Mouse (Mus musculus): ENCODE data around the gene Ptprr.

Gene Ptprr

GRCm38 (mm10) chr10:116266561-116267433 is 248.8 kb downstream of the Ptprr start:
- peak; percentile 83 to 84 for DNase-seq (ENCODE audit: low spot score in 2 of 2)

GRCm38 (mm10) chr10:116267434-116267822 is 249.4 kb downstream of the Ptprr start:
- no peak for DNase-seq (ENCODE audit: low spot score in 2 of 2)

GRCm38 (mm10) chr10:116268343-116268742 is 250.3 kb downstream of the Ptprr start:
- DNase-seq (ENCODE audit: low spot score in 2 of 2), result no peak

GRCm38 (mm10) chr10:116270646-116271469 is 252.8 kb downstream of the Ptprr start:
- DNase-seq (ENCODE audit: low spot score in 2 of 2), result peak in 1 of 2 experiments; percentile 21

- no peak for DNase-seq (ENCODE audit: low spot score in 2 of 2)
These were observed 253.5 kb downstream of the Ptprr start for GRCm38 (mm10) chr10:116271470-116271915.

GRCm38 (mm10) chr10:116272156-116272555 is 254.1 kb downstream of the Ptprr start:
- DNase-seq (ENCODE audit: low spot score in 2 of 2), result no peak

GRCm38 (mm10) chr10:116275280-116275679 is 257.3 kb downstream of the Ptprr start, which contains the start of gene Ptprb:
Gene Ptprb (plus strand): TSS chr10:116275523.
- DNase-seq (ENCODE audit: low spot score in 2 of 2), result peak in 1 of 2 experiments; percentile 36

- no peak for DNase-seq (ENCODE audit: low spot score in 2 of 2)
These were observed 268.8 kb downstream of the Ptprr start for GRCm38 (mm10) chr10:116286697-116287344.

- peak; percentile 56 to 77 for DNase-seq (ENCODE audit: low spot score in 2 of 2)
These were observed 270.1 kb downstream of the Ptprr start for GRCm38 (mm10) chr10:116288130-116288529.

- DNase-seq (ENCODE audit: low spot score in 2 of 2), result no peak
These were observed 272.5 kb downstream of the Ptprr start for GRCm38 (mm10) chr10:116290483-116290882.

GRCm38 (mm10) chr10:116291153-116291755 is 273.2 kb downstream of the Ptprr start:
- no peak for DNase-seq (ENCODE audit: low spot score in 2 of 2)

GRCm38 (mm10) chr10:116296439-116296838 is 278.4 kb downstream of the Ptprr start:
- no peak for DNase-seq (ENCODE audit: low spot score in 2 of 2)

GRCm38 (mm10) chr10:116297854-116298253 is 279.8 kb downstream of the Ptprr start:
- peak in 1 of 2 experiments; percentile 40 for DNase-seq (ENCODE audit: low spot score in 2 of 2)

GRCm38 (mm10) chr10:116300824-116301223 is 282.8 kb downstream of the Ptprr start:
- DNase-seq (ENCODE audit: low spot score in 2 of 2), result peak in 1 of 2 experiments; percentile 31

- peak; percentile 58 to 85 for DNase-seq (ENCODE audit: low spot score in 2 of 2)
These were observed 283.2 kb downstream of the Ptprr start for GRCm38 (mm10) chr10:116301258-116301657.

- DNase-seq (ENCODE audit: low spot score in 2 of 2), result no peak
These were observed 286.3 kb downstream of the Ptprr start for GRCm38 (mm10) chr10:116304355-116304754.

- no peak for DNase-seq (ENCODE audit: low spot score in 2 of 2)
These were observed 291.4 kb downstream of the Ptprr start for GRCm38 (mm10) chr10:116309460-116309859.

GRCm38 (mm10) chr10:116310516-116311210 is 292.6 kb downstream of the Ptprr start:
- DNase-seq (ENCODE audit: low spot score in 2 of 2), result peak in 1 of 2 experiments; percentile 34

GRCm38 (mm10) chr10:116319246-116319645 is 301.2 kb downstream of the Ptprr start:
- DNase-seq (ENCODE audit: low spot score in 2 of 2), result peak; percentile 39 to 74
